Mouse (Mus musculus) regulatory T cell (primary cell): ENCODE data around the gene Pou6f2.

Source experiments
- in situ Hi-C: fragments of 300-600 bp; cut with MboI, MseI; formaldehyde crosslinking; loops from one replicate; pipeline ENCODE4 v1.15.1; 2025; ENCODE audit warnings: high pct_unique_total_duplicates

Pou6f2 gene

DNA sequence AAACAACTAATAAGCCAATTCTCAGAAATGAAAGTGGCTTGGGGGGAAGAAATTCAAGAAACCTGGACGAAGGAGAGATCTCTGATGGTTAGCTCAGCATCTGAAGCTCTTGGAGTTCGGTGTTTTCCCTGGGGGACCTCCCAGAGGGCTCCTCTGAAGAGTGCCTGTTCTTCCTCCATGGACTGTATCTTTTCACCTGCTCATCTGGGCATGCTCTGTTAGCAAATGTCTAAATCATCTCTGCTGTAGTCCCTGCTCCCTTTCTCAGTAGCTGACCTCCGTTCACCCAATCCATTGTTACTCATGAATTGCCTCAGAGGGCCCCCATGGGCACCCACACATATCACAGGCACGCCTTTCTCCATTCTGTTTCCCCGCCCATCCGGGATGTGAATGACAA, at the start of gene Pou6f2:
Gene Pou6f2 (minus strand): TSS at position 101 of the 400 bp plus-strand sequence.
- in situ Hi-C loops, result no loop called here

DNA sequence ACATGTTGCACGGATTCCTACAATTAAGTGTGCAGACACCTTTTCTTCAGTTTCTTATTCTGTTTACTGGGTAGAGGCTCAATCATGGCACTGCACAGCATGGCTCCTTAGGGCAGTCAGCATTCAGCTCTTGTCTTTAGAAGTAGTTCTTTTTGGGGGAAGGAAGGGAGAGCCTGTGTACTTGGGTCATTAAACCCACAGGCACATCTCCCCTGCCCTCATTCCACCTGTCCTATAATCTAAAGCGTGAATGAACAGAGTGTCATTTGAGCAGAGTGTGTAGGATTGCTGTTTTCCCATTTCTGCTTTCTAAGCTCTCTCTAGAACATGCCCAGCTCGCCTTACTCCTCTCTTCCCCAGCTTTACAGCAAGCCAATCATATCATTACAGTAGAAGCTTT, 42.4 kb upstream of the Pou6f2 start:
- in situ Hi-C loops, result no loop called here

DNA sequence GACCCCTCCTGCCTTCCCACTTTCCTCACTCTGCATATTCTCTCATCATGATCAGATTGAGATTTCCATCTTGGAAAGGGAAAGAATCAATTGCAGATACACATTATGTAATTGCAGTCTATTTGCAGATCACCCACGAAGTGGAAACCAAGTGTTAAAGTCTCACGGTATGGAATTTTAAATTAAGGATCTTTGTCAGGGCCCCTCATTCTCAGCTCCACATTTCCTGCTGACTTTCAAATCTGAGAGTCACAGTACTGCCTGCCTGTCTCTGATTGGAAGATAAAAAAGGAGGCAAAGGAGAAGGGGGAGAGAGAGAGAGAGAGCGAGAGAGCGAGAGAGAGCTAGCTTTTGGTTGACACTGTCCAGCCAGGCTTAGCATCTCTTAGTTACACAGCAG, 9.8 kb downstream of the Pou6f2 start:
- in situ Hi-C loops, result no loop called here

DNA sequence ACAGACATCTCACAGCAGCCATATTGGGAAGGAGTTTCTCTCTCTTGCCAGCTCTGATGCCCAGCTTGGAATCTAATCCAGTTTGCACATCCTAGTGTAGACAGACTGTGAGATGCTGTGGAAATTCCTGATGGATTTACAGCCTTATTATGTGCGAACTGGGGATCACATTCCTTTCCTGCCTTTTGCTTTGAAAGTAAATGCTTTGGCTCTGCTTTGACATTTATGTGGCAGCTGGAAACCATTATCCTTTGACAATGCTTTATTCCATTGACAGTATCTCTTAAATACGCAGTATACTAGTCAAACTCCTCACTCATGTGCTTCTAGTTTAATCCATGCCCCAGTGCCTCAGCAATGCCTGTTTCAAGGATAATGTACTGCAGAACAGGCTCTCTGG, 34.1 kb downstream of the Pou6f2 start:
- in situ Hi-C loops, result no loop called here

DNA sequence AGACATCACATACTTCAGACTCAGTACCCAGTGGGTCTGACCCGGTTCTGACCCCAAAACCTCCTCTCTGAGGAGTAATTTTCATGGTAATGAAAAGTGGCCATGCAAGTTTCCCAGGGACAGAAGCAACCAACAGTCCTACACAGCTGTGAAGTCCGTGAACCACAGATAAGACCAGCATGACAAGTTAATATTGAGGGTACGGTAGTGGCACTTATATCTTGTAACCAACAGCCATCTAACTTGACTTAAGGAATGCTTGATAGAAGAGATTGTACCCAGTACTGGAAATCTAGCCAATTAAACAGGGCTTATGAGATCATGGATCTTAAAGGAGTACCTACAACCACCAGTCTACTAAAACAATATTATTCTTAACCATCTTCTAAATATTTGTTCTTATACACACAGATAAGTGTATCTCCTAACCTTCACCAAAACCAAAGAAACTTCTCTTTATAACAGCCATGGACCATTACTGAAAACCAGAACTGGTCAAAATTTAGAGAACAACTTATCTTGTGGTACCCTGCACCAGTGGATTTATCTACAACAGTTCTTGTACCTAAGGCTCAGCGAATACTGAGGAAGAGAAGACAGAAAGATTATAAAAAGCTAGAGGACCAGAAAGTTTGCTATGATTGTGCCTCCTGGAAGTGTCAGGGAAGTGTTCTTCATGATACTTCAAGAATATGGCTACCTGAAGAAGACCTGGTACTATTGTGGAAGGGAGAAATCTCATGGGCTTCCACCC, 52.7 kb downstream of the Pou6f2 start:
- in situ Hi-C loops, result loop anchor here (5.0 kb wide), 1 partner anchor 72 kb away; no protein-coding TSS in a partner anchor

DNA sequence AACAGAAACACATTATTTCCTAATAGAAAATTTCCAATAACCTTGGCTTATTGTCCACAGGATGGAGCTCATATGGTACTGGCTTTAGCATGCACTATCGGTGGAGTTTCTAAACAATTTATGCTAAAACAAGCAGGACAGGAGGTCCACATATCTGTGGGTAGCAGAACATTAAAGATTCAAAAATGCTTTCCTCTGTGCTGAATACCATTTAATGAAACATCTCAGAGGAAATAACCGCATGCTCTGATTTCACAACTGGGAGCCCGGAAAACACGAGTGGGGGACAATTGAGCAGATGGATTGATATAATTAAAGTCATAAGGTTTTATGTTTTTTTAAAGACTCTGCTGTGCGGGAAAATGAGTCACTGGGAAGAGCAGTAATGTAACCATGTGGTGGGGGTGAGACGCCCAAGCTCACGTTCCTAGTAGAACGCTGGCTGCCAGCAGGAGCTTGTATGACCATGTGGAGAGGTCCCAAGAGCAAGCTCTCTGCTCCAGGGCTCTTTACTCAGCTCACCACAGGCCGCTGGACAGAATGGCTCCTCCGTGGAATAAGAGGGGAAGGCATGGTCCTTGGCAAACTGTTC, 58.5 kb downstream of the Pou6f2 start:
- in situ Hi-C loops, result loop anchor here (10.0 kb wide), 1 partner anchor 486 kb away; no protein-coding TSS in a partner anchor

DNA sequence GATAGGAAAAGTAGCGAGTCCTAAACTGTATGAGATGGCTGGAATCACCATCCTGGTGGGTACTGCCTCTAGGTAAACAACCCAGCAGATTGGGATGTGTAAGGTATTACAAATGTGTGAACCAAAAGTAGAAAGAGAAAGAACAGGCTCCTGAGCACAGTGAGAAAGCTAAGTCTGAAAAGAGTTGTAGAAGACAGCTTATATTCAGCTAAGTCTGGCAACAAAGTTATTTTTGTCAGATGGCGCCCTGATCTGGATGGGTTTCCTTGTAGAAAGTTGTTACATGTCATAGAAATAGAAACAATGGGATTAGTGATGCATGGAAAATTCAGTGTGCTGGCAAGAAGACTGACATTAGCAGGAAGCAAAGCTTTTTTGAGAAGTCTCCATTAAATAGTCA, 59.5 kb downstream of the Pou6f2 start:
- in situ Hi-C loops, result loop anchor here (10.0 kb wide), 1 partner anchor 487 kb away; no protein-coding TSS in a partner anchor

DNA sequence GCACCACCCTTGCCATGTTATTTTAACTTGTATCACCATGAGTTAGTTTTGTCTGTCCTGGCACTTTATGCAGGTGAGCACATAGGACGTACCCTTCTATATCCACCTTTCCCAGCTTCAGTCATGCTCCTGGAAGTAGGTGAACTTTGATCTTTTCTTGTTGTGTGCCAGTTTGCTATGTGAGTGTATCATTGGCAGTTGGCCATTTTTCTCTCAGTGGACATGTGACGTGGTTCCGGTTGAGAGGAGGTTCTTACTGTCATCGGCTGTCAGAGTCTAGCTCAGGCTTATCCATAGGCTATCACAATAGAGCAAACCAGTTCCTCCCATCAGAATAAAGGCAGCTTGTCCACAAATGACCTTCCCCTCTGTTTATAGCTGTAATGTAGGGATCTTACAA, 63.5 kb downstream of the Pou6f2 start:
- in situ Hi-C loops, result loop anchor here (10.0 kb wide), 1 partner anchor 491 kb away; no protein-coding TSS in a partner anchor

DNA sequence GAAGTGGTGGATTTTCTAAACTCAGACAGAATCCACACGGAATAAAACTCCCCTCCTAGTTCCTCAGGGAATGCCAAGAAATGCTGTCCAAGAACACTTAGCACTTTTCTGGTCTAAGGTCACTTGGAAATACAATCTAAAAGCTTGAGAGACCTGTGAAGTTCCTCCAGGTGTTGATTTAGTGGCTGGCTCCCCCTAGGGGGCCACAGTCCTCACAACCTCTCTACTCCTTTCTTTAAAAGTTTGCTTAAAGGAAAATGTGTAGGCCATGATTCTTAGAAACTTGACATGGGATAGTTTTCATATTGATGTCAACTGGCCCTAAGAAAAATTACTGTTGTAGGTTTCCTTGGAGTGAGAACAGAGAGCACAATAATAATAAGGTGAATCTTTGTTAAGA, 64.9 kb downstream of the Pou6f2 start:
- in situ Hi-C loops, result loop anchor here (10.0 kb wide), 1 partner anchor 492 kb away; no protein-coding TSS in a partner anchor

DNA sequence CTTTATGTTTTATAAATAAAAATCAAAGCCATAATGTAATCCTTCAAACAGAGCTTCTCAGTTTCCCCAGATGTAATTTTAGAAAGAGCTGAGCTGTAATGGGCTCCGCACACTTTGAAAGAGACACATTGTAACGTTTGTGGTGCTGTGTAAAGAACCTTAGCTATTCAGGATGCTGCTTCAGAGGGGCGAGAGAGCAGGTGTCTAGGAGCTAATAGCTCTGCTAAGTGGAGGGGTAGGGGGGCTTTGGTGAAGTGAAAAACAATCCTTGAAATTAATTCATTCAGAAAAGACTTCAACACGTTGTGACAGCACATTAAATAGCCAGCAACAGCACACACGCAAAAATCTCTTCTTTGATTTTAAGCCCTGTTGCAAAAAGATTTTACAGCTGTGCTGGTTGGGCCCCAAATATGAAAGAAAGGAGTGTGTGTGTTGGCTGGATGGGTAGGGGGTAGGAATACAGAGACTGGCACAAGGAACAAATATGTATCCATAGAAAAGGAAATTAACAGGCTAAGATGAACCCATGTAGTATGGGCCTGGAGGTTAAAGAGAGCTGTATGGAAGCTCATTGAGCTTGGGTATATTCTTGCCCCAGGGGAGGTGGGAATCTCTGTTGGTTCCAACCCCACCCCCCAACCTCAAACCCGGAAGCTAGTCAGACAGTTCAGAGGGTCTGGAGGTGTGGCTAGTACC, 73.4 kb downstream of the Pou6f2 start:
- in situ Hi-C loops, result no loop called here

DNA sequence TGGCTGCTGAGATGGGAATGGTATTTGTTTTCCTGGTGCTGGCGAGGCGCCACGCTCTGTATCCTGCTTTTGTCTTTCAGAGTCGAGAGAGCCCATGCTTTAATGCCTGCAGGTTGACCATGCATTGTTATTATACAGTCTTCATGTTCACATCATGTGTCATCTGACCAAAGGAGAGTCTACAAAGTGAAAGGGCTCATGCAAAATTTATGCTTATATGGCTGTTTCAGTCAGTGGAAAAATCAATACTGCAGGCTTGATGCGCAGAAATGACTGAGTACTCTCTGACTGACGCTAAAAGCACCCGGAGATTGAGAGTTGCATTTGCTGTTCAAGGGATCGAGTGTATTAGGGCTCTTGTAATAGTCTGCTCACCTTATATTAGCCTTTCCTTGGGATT, 74.1 kb downstream of the Pou6f2 start:
- in situ Hi-C loops, result no loop called here

DNA sequence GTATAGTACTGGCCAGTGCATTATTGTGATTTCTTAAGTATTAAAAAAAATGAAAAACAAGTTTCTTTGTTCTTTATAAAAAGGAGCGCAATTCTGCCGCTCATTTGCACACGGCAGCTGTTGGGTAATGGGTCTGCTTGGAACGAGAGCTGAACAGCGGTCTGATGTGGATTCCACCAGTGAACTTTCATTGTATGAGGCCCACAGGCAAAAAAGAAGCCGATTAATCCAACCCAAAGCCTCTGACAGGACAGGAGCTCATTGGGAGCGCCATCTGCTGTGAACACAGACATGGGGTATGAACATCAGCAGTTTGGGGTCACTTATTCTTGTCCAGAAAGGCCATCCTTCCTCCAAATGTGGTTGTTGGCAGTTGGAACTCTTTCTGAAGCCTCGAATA, 84.9 kb downstream of the Pou6f2 start:
- in situ Hi-C loops, result no loop called here

DNA sequence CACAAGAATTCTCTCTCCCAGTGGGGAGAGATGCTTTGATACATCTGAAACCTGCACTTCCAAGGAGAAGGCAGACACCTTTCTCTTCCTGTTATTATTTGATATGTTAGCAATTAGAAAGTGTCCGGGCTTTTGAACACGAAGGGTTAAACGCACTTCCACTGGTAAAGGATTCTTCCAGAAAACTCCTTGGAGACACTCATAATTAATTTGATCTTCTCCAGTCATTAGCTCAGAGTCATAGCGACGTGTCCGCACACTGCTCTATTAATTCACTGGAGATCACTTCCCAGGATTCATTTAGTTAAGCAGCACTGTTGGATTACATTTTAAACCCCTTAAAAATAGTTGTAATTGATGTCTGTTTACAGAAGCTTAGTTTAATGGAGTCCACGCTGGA, 88.5 kb downstream of the Pou6f2 start:
- in situ Hi-C loops, result no loop called here

DNA sequence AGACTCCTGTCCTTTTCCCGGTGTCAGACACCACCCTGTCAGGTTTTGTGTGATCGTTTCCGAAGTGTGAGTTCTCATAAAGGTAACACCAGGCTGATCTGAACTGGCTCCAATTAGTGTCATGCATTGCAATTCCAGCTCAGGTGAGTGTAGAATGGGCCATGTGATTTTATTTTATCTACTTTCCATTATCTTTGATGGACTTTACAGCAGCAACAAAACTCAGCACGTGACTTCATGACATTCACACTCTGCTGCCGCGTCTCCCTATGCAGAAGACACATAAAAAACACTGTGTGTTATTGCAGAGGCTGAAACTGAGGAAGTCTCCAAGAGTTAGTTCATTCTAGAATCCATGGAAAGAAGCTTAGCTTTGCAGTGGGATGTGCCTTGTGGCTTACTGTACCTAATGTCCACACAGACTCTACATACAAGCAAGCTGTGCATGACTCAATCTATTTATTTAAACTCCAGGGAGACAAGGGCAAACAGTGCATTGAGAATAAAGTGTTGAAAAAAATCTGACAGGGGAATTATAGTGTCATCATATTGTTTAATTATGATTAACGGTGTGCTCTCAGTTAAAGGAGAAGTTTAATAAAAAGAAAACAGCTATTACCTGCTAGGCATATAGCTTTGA, 90.9 kb downstream of the Pou6f2 start:
- in situ Hi-C loops, result no loop called here

DNA sequence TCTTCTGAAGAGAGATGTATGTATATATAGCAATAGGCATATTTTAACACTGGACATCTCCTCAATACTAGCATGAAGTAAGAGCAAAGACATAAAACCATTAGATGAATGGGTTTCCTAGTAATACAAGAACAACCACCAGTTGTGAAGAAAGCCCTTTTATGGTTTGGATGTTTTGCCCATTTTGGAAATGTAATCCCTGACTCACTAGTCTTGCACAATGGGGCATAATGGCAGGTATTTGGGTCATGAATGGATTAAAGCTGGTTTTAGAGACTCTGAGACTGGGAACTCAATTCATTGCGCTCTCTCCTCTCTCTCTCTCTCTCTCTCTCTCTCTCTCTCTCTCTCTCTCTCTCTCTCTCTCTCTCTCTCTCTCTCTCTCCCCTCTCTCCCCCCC, 97.5 kb downstream of the Pou6f2 start:
- in situ Hi-C loops, result no loop called here

DNA sequence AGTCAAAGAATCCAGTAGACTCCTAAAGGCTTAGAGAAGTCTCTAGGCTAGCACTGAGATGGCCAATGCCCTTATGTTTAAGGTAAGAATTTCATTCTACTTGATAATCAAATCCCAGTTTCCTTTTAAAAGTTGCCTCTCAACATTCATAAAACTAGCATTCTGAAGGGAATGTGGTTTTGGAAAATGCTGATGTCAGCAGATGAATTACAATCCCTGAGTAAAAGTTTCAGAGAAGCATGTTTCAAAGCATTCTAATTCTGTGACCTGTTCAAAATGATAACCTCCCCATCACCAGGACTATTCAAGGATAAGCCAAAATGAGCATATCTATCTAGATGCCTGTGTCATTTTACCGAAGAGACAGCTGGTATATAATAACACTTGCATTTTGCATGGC, 104.0 kb downstream of the Pou6f2 start:
- in situ Hi-C loops, result no loop called here

DNA sequence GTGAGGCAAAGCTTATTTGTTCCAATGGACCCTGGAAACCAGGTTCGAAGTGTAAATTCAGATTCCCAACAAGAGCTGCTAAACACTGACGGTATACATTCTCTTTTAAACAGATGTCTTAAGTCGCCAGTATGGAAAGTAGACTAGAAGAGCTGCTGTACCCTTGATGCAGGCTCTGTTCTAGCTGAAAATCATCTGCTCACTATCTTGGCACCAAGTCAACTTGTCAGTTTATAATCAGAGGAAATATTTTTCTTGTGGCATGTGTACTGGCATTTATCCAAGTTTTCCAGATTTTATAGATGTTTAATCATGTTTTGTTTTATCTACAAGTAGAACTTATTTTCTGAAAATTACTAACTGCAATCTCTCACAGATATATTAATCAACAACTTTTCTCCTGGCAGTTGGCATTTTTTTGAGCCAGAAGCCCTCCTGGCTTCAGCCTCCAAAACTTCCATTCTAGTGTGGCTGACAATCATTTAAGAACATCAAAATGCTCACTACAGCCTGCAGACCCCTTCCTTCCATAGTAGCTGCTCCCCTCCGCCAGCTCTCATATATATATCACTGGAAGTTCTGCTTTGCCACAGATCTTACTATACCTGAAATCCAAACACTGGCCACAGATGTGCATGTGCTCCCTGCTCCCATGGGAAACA, 107.1 kb downstream of the Pou6f2 start:
- in situ Hi-C loops, result no loop called here

DNA sequence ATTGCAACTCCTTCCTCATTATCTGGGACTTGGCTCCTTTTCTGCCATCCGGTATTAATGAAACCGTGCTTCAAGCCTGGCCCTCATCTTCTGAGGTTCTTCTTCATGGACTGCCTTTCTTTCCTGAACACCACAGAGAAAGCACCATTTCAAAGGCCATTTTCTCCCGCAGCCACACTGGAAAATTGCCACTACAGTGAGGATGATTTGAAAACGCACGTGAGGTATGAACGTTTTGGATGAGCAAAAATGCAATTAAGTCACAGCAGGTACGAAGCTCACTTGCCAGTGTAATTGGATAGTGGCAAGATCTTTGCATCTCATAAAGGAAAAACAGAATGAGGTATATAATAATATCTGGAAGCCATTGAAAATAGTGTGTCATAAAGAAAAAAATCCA, 110.0 kb downstream of the Pou6f2 start:
- in situ Hi-C loops, result no loop called here

DNA sequence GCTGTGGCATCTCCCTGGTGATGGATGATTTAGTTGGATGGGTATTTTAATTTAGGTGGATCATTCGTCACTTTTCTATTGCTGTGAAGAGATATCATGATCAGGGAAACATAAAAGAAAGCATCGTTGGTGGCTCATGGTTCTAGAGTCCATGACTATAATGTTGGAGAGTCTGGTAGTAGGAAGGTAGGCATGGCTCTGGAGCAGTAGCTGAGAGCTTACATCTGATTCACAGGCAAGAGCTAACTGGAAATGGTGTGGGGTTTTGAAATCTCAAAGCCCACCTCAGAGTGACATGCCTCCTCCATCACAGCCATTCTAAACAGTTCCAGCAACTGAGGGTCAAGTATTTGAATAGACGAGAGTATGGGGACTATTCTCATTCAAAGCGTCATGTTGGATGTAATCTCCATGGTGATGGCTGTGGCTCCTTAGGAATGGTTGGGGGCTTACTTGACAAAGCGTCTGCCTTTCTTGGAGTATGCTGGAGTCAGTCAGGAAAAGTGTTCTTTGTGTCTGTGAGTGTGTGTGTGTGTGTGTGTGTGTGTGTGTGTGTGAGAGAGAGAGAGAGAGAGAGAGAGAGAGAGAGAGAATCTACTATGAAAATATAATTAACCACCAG, 115.0 kb downstream of the Pou6f2 start:
- in situ Hi-C loops, result no loop called here

DNA sequence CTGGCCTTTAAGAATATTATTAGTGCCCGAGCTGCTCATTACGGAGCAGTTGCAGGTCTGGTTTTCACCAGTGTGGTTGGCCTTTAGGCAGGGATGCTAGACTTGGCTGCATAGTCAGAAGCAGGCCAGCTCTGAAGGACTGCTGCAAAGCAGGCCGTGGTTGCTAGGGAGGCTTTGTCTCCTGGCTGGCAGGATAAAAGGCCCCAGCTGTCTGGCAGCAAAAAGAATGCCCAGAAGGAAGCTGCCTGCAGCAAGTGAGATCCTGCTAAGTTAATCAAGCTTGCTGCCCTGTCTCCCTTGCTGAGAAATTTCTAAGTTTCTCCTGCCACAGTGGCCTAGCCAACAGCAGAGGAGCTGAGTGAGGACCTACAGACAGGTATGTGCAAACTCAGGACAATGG, 116.4 kb downstream of the Pou6f2 start:
- in situ Hi-C loops, result no loop called here

DNA sequence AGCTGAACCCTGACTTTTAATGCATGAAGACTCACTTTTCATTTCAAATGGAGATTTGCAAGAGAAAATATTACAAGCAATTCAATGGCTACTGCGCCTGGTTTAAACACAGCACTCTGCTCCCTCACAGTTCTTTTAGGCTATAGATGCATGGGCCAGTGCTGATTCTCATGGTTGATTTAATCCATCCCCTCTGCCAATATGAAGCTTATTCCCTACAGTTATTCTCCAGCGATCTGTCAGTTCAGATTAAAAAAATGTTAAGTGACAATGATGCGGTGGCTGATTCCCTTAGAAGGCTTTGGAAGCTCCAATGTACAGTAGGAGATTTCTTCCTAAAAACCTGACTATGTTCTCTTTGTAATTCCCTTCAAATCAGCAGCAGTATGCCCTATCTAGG, 144.4 kb downstream of the Pou6f2 start:
- in situ Hi-C loops, result no loop called here
